Mouse (Mus musculus) fibroblast of lung, adult 2 months (primary cell): Measurements from ENCODE around the gene Ltbp1.

Source experiments
- DNase-seq: peaks from one replicate; pipeline ENCODE4 v3.0.0-alpha.2; 2011; ENCODE audit warnings: low read depth

The Ltbp1 gene

DNA sequence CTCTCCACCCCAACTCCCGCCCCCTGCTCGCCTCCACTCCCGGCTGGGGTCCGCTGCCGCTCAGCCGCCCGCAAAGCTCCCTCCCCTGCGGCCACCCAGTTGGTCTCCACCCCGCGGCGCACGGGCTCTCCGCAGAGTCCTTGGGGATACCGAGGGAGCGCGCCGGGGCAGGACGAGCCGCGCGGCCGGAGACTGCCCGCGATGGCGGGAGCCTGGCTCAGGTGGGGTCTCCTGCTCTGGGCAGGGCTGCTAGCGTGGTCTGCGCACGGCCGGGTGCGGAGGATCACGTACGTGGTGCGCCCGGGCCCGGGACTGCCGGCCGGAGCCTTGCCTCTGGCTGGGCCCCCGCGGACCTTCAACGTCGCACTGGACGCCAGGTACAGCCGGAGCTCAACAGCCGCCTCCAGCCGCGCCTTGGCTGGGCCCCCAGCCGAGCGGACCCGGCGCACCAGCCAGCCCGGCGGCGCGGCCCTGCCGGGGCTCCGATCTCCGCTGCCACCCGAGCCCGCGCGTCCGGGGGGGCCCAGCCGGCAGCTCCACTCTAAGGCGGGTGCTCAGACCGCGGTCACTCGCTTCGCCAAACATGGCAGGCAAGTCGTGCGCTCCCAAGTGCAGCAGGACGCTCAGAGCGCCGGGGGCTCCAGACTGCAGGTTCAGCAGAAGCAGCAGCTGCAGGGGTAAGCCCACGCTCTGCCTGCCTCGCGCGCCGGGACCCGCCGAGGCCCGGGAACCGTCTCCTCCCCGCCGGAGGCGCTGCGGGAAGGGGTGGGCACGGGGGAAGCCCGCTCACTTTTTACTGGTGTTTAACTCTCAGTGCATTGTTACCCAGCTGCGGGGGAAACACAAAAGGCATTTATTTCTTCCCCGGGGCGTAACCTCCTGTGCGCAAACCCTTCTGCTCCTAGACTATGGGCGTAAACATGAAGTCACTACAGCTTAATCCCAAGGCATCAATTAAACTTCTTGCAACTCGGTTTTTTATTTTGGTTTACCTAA lies 615 bp downstream of the Ltbp1 start:
- no peak for DNase-seq

DNA sequence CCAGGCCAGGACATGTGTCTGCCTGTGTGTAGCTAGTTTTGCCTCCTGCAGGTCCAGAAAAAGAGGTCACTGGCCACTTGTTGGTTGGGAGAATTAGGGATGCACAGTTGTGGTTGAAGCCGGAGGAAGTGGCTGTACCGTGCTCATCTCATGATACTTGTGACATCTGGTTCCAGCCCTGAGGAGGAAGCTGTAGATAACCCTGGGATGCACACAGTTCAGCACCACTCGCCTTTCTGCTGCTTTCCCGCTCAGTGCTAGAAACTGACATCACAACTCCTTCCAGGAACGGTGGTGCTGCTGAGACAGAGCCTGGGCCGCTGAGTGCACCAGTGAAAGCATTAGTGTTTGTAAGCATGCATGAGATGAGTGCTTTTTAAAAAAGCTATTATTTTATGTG lies 5.6 kb downstream of the Ltbp1 start:
- DNase-seq = no peak

DNA sequence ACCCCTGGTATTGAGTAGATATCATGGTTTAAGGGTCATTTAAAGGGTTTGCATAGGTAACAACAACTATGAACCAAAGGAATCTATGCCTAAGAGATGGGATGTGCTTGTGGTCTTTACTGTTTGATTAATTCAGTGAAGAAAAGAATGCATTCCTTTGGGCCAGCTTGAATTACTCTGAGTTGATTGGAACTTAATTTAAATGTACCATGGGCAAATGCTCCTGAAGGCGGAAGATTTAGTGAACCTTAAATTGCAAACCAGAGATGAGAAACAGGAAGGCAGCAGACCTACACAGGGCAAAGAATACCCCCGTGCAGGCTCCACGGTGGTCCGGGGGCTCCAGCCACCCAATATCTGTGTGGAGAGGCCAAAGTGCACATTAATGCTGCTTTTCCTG lies 7.8 kb downstream of the Ltbp1 start:
- DNase-seq = no peak

DNA sequence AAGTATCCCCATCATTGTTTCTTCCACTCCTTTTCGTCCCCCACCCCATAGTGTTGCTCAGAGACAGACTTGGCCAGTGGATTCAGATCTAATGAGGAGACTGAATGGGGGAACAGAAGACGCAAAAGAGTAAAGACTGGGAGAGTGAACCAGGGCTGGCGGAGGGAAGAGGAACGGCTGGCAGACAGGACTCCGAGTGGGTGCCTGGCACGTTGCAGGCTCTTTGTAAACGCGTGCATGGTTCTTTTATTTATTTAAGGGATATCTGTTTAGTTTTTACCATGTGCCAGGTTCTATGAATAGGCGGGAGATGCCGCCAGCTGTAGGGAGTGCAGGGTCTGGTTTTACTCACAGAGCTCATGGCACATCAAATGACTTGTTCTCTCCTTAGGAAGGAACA lies 8.5 kb downstream of the Ltbp1 start:
- DNase-seq = no peak

DNA sequence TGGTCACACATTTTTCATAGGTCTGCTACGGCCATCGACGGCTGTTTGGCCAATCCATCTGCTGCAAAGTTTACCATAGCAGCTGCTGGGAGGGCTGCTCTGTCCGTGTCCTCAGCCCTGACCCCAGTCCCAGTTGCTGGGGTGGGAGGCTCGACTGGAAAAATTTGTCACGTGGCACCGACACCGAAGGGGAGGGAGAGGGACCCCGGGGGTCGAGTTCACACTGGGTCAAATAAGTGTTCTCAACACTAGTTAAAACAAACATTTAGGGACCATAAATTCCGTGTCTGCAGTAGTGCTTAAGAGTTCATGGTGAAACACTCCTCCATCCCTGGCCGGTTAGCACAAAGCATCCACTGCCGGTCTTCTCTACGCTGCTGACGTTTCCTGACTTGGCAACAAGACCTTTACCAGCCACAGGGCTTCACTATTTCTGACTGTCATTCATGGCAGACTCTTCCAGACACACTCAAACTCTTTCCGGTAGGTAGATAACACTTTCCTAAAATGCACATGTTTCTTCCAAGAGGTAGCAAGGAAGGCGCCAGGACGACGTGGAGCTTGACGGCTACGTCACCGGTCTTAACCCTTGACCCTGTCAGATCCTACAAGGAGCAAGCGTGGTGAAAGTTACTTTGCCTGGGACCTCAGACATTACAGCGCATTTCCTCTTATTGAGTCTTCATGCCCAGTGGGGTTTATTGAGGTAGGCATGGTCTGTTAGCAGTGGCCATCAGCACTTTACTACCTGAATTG lies 9.4 kb downstream of the Ltbp1 start:
- no peak for DNase-seq

DNA sequence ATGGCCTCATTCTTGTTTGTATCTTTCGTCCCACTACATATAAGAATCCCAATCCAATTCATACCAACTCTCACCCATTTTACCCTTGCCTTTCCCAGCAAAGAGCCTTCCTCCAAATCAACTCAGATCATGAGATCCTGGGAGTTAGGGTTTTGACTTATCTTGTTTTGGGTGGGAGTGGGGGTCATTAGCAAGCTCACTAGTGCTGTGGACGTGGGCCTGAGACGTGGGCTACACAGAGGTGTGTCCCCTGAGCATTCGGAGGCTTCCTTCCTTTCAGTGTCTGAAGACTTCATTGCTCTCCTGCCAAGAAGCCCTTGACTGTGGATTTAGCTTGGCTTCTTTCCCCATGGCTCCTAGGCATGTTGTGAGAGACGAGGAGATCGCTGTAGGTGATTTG lies 10.2 kb downstream of the Ltbp1 start:
- no peak for DNase-seq

DNA sequence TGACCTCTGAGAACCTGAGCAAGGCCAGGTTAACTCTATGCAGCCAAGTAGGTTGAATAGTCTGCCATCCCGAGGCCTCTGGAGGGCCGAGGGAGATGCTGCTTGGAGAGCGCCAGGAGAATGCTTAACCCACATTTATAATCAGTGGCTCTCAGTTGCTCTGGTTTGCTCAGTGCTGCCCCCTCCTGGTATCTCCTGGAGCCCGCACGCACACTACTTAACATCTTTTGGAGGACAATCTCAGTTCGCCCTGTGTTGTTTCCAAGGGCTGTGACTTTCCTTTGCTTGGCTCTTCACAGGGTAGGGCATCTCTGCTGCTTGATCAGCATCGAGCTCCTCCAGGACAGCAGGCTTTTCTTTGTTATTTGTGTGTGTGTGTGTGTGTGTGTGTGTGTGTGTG lies 12.1 kb downstream of the Ltbp1 start:
- no peak for DNase-seq

DNA sequence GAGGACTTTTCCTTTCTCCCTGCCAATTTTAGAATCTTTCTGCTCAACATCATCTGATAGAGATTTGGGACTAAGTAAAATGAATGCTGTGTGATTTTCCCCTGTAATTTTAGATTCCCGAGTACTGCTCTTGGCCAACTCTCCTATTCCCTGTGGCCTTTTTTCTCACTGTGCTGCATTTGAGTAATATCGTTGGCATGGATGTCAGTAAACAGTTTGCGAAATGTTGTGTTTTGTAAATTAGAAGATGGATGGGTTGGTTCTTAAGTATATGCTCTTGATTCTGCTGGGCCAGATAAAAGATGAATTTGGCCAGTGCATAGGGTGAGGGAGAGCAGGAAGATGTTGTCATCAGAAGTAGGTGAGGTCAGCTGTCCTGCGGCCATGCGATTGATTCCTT lies 12.8 kb downstream of the Ltbp1 start:
- no peak for DNase-seq

DNA sequence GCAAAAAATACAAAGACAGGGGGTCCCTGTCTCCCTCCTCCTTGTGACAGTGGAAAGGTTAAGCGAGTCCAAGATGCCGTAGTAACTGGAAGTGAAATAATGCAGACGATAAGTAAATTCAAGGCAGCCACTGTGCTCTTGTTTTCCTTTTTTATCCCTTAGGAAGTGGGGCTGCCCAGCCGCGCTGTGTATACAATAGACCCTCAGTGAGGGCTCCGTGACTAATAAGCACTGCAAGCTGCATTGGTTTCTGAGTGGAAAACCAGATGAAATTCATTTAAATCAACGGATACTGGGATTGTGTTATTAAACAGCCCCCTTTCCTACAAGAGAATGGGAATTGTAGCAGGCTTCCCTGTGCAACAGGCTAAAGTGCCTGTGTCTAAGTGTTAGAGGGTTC lies 14.7 kb downstream of the Ltbp1 start:
- no peak for DNase-seq

DNA sequence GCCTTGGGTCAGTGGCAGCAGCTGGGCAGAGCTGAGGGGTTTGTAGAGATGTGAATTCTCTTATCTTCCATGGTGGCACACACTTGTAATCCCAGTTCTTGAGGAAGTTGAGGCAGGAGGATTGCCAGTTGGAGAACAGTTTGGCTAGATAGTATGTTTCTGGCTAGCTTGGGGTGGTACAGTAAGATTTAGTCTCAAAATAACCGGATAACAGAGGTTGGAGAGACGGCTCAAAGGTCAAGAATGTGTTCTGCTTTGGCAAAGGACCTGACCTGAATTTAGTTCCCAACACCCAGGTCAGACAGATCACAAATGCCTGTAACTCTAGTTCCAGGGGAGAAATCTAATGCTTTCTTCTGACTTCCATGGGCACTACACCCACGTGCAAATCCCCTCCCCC lies 15.3 kb downstream of the Ltbp1 start:
- DNase-seq = no peak

DNA sequence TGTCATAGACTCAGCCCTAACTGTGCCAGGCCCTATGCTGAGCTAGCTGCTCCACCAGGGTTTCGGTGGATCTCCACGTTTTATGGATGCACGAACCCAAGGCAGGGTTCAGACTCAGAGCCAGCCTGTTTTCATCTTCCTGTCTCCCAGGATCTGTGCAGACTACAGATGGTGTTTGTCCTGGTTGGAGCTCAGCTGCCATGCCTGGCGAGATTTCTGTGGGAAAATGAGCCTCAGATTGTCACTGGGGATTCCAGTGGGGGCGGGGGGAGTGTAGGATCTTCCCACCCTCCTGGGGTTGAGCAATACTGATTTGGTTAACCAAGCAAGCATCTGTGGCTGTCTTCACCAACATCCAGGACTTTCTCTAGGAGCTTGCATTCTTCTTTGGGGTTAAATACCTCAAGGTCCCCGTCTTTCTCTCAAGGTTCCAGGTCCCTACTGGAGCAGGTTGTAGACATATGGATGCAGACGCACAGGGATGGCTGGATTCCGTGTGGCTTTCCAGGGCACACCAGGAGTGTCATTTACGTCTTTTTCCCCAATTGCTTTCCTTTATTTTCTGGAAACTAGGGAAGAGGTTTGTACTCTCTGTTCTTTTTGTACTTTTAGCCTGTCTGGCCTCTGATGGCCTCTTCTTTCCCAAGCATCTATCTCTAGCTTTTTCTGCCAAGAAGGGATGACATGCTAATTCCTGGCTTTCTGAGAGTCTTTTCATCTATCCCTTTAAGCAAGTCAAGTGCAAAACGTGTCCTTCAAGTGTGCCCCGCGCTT lies 22.2 kb downstream of the Ltbp1 start:
- no peak for DNase-seq

DNA sequence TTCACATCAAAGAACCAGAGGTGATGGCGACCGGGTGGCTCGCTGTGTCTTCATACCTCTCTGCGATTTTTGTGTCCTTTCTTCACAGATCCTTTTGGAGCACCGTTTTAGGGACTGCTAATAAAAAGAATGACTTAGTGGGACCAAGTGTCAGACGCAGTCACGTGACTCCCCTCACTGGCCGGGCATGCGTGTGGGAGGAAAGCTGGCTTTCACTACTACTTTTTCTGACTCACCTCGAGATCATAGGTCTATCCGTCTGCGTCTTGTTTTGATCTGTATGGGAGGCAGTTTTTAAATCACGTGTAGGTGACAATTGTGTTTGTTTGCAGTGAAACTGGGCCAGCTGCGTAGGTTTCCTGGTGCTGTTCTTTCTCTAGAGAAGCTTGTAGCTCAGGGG lies 28.0 kb downstream of the Ltbp1 start:
- no peak for DNase-seq

DNA sequence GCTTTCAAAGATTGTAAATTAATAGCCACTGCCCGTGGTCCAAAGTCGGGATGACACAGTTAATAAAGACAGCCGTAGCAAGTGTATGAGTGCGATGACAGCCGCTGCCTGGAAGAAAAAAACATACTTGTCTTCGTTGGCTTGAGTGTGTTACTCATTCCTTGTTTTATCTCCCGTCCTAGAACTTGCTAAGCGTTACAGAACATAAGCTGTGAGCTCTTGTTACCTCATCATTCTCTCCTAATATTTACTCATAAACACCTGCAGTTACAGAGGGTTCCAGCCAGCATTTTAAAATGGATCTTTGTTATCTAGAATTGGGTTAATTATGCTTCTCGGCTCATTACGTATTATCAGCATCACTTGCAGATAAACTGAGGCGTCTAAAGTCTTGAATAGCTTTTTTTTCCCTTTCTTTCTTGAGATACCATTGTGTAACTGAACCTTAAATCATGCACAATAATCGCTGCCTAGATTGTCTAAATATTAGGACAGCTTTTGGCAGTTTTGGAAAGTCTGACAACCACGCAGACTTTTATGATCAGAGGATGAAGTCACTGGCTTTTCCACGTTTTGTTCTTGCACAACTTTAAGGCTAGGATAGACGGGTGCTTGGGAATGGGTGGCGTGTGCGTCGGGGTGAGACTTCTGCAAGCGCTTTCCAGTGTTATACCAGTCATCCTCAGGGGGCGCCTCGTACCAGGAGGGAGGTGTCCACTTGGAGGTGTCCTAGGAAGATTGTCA lies 28.7 kb downstream of the Ltbp1 start:
- DNase-seq = no peak

DNA sequence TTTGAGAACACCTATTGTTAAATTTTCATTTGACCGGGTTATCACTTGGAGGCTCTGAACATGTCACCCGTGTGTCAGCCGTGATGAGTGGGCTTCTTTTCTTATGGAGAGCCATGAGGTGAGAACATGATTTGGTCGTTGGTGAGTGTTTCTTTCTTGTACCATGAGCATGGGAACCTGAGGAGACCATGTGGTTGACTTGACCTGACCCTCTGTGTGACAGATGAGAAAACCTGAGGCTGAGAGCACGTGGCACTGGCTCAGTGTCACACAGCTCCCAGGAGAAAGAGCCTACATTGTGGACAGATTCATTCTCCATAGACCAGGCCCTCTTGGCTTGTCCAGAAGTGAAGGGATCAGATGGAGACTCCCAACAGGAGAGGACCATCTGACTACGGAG lies 31.5 kb downstream of the Ltbp1 start:
- DNase-seq = no peak

DNA sequence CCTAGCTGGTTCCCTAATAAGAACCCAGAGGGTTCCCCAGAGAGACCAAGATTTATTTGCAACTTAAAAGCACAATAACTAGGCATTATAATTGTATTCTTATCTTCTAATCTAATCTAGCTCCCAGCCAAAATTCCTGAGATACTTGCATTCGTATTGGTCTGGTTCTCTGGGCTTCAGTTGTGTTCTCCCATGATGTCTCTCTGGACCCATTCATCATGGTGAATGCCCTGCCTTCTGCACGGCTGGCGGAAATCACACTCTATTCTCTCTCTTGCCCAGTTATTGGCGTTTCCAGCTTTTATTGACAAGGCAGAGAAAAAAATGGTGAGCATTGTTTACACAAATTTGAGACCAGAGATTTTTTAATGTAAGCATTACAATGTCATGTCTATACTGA lies 33.6 kb downstream of the Ltbp1 start:
- DNase-seq = no peak

DNA sequence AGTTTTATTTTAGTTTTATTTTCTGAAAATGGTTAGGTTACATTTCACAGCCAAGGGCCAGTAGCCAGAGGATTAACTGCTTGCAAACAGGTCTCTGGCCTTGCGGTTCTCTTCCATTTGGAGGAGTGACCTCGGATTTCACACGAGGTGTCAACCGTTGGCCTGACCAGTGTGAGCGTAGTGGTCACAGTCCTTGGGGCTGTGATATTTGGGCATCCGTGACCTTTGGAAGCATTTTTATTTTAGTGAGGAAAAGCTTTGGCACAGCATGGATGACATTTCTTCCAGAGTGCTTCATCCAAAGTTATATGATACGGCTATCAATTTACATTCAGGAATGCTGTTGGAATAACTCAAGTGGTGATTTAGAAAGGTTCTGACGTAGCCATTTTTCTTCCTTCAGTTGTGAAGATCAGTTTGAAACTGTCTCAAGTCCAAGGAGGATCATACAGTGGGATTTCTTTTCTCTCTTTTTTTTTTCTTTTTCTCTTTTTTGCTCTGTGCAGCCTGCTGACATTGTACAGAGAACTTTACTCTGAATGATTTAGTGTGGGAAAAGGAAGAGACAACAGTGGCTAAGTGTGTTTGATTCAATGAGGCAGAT lies 44.1 kb downstream of the Ltbp1 start:
- no peak for DNase-seq

DNA sequence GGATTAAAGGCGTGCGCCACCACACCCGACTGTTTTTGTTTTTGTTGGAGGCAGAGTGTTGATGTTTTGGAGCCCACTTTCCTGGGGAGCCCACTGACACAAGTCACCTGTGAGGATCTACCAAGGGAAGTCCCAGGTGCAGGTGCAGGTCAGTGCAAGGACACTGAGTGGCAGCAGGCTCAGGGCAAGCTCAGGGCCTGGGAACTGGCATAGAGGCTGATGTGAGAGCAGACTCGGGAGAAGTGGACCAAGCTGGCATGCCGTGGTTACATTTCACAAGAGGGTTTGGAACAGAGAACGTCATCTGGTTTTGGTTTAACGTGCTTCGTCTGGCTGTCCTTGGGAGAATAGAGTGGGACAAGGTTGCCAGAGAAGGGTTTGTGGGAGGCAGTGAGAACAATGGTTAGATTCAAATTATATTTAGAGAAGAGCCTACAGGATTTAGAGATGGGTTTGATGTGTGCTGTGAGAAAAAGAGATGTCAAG lies 46.1 kb downstream of the Ltbp1 start:
- DNase-seq = peak; percentile 44

DNA sequence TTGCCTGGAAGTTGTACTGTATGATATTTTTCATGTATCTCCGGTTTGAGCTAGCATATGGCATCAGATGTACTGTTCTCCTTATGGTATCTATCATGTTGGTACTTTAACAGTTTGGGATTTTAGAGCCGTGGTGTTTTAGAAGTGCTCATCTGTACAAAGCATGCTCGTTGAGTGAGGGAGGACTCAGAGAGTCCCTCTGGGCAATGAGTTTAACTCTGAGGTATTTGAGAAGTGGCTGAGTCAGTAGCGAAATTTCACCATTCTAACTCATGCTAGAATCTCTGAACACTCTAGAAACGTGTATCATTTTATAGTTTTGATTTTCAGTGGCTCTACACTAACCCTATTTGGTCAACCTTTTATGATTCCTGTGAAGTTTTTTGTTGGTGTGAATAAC lies 49.9 kb downstream of the Ltbp1 start:
- DNase-seq = peak; percentile 21

DNA sequence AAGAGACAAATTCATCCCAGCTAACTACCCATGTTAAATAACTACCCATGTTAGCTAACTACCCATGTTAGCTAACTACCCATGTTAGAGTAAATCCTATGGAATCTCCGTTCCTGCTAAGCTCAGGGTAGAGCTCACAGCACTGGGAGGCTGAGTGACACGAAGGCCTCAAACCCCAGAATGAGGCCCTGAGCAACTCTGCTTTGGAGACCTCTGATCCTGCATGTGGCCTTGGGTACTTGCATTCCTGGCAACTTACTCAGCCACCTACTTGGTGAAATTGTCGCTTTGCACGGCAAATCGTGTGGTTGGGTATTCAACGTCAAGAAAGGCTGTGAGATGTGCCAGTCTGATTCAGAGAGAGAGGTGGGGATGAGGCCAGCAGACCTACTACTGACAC lies 50.6 kb downstream of the Ltbp1 start:
- DNase-seq = no peak

DNA sequence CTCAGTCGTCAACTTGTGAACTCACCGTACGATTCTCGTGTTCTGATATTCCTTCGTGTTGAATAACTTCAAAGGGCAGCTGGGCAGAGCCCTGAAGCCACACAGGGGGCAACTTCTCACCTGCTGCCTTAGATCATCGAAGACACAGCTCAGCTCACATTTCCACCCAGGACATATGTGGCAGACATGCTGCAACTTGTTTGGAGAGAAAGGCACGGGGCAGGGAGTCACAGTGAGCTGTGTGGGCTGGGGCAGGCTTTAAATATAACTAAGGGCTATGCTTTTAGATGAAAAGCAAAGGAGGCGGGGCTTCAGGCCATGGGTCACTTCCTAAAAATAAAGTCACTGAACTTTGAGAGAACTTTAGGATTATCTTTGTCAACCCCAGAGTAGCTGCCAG lies 51.3 kb downstream of the Ltbp1 start:
- no peak for DNase-seq

DNA sequence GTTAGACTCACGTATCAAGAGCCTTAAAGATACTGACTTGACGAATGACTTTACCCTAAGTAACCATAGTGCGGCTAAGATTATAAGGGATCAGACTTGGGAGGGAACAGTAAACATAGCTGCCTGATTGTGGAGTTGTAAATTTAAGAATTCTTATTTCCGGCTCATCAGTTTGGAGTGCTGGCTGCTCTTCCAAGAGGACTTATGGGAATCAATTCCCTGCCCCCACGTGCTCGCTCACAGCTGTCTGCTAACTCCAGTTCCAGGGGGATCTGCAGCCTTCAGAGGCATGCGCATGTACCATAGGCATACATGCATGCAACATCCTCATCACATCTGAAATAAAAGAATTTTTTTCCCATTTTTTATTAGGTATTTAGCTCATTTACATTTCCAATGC lies 61.0 kb downstream of the Ltbp1 start:
- DNase-seq = no peak
